In the genomic region with DNA sequence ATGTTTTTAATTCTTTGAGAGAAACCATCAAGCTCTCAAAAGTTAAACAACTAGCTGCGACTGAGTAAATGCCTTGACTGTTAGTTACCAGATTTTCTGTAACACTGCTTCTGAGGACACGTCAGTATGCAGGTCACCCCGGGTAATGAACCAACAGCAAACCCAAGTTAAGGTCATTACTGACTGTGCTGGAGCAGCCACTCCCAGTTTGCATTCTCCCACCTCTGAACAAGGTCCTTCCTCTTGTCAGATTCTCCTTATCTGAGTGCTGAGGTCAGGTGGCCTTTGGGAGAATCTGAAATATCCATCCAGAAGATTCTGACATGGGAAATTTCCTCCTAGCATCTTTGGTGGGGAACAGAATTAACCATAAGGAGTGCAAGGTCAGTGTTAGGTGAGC, we compare ENCODE assay signal across 25 mouse cellular contexts.
"Had no signal": no experiment of that assay in that cellular context is flagged by ENCODE, and none has a peak within 500 bp of the region (broad histone marks: within the 10 kb centered on the region; RNA-seq: fewer than 3 reads in every experiment).

No protein-coding gene starts in this region.

- DNase-seq: forebrain, postnatal 0 days; gastrocnemius, postnatal 14 days; gastrocnemius, postnatal 36 days; heart, adult 18-20 months; heart, postnatal 14 days; kidney, adult 11 months; kidney, adult 2 months; kidney, adult 9 months; kidney, postnatal 14 days; kidney, postnatal 36 days; layer of hippocampus, adult 9-11 months; layer of hippocampus, postnatal 36 days; left cerebral cortex, postnatal 4 days had no signal

- H3K4me3 ChIP-seq: heart, embryonic 13.5 days; heart, embryonic 15.5 days; hindbrain, embryonic 13.5 days; hindbrain, embryonic 15.5 days; kidney, embryonic 15.5 days; limb, embryonic 13.5 days; limb, embryonic 15.5 days; liver, embryonic 12.5 days had no signal

- ATAC-seq: forebrain, postnatal 0 days; hindbrain, postnatal 0 days; liver, embryonic 12.5 days had no signal

- H3K9ac ChIP-seq: forebrain, postnatal 0 days; heart, embryonic 13.5 days; heart, embryonic 15.5 days; hindbrain, embryonic 13.5 days; hindbrain, embryonic 15.5 days; kidney, embryonic 15.5 days; limb, embryonic 13.5 days; limb, embryonic 15.5 days; liver, embryonic 12.5 days; liver, embryonic 14.5 days had no signal

- H3K36me3 ChIP-seq: heart, embryonic 13.5 days; heart, embryonic 15.5 days; hindbrain, embryonic 13.5 days; hindbrain, embryonic 15.5 days; kidney, embryonic 15.5 days; limb, embryonic 13.5 days; limb, embryonic 15.5 days; liver, embryonic 12.5 days had no signal

- H3K27ac ChIP-seq: heart, embryonic 13.5 days; heart, embryonic 15.5 days; hindbrain, embryonic 13.5 days; hindbrain, embryonic 15.5 days; hindbrain, postnatal 0 days; kidney, embryonic 15.5 days; kidney, postnatal 0 days; limb, embryonic 13.5 days; limb, embryonic 15.5 days; liver, embryonic 12.5 days; liver, embryonic 14.5 days had no signal

- H3K4me2 ChIP-seq: heart, embryonic 11.5 days; heart, embryonic 13.5 days; heart, embryonic 15.5 days; hindbrain, embryonic 13.5 days; hindbrain, embryonic 15.5 days; kidney, embryonic 15.5 days; limb, embryonic 13.5 days; limb, embryonic 15.5 days; liver, embryonic 12.5 days had no signal

- H3K27me3 ChIP-seq: heart, embryonic 13.5 days; heart, embryonic 15.5 days; hindbrain, embryonic 15.5 days; kidney, embryonic 15.5 days; limb, embryonic 15.5 days; liver, embryonic 12.5 days had no signal

- H3K9me3 ChIP-seq: heart, embryonic 13.5 days; heart, embryonic 15.5 days; hindbrain, embryonic 13.5 days; hindbrain, embryonic 15.5 days; kidney, embryonic 15.5 days; limb, embryonic 13.5 days; limb, embryonic 15.5 days; liver, embryonic 12.5 days had no signal
